Mouse (Mus musculus) heart, adult 2 months (tissue): ENCODE results near the gene Nlrx1.

Experiments used
- CTCF ChIP-seq: fragments of 200-600 bp; IDR thresholded peaks from 2 replicates; pipeline ENCODE4 v1.8.1; 2022; ENCODE audit warnings: antibody characterized with exemption, mild to moderate bottlenecking, moderate library complexity
- POLR2A ChIP-seq: fragments of 200-500 bp; IDR thresholded peaks from 2 replicates; pipeline ENCODE4 v1.6.1; 2011; ENCODE audit warnings: mild to moderate bottlenecking, low read depth, low read length, control low read depth; ENCODE audit not compliant: insufficient read depth

GRCm38 (mm10) chr9:44292490-44292889 lies 24.1 kb upstream of the Nlrx1 start:
- TF ChIP-seq CTCF, result peak; percentile 73
- TF ChIP-seq POLR2A, result no peak
